Mouse (Mus musculus) cortical plate, adult 2 months (tissue): Measurements from ENCODE around the gene Slc25a30.

ENCODE experiments used
- CTCF ChIP-seq: fragments of 200-500 bp; IDR thresholded peaks from 2 replicates; pipeline ENCODE4 v1.5.1; 2011; ENCODE audit warnings: mild to moderate bottlenecking, control low read depth, low read length; ENCODE audit not compliant: insufficient read depth; ENCODE audit errors: extremely low read depth
- POLR2A ChIP-seq: fragments of 200-500 bp; IDR thresholded peaks from 2 replicates; pipeline ENCODE4 v1.6.1; 2011; ENCODE audit warnings: mild to moderate bottlenecking, low read length, control low read depth; ENCODE audit not compliant: insufficient read depth; ENCODE audit errors: extremely low read depth

DNA sequence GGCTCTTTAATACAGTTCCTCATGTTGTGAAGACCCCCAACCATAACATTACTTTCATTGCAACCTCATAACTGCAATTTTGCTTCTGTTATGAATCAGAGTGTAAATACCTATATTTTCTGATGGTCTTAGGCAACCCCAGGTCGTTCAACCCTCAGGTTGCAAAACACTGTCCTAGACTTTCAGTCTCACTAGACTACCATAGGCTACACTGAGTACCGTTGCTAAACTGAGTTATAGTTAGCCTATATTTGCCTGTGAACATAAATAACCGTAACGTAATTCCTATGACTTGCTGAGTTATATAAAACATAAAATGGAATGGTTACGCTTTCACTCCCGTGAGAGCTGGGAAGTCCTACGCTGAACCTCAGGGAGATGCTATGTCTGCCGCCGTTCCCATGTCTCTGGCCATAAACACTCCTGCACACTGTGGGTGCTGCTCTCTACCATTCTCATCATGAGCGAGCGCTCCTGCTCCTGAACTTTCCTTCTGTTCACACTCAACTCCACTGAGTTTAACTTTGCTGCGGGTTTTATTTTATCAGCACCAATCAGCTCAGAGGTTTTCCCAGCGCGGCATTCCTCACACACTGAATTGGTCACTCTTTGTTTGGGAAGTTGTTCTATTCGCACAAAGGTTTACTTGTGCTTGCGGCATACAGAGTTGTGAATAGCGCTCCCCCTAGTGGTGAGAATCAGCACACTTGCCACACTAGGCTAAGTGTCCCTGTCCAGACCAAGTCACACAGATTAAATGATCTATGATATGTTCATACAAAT, 19.2 kb downstream of the Slc25a30 start:
- TF ChIP-seq POLR2A (no peak), CTCF (peak; percentile 90)
